Mouse (Mus musculus) gastrocnemius, postnatal 10 days (tissue): ENCODE measurements at regions not wholly inside any gene's neighbourhood (a gene's known extent, or its start where the extent isn't known, plus 50 kb on each side); places are given as distances from the start of the nearest gene placed in this dataset.
A peak's percentile ranks its signal among the peaks of the same experiment; 100 is the strongest.
"Not testable (repeated sequence)": the region's sequence is repeated elsewhere in the genome, so short reads cannot be mapped to it uniquely, and the experiment has no call there.

Source experiments
- DNase-seq: peaks from one replicate; pipeline ENCODE4 v3.0.0; 2021; ENCODE audit warnings: mixed read lengths

- not testable (repeated sequence) for DNase-seq
Measured at GRCm38 (mm10) chr16:50774699-50775098, 183.7 kb upstream of the Ccdc54 start.

- DNase-seq = peak; percentile 17
Measured at GRCm38 (mm10) chr16:50766055-50766770, 175.3 kb upstream of the Ccdc54 start.

GRCm38 (mm10) chr16:50762096-50762495, 171.1 kb upstream of the Ccdc54 start:
- DNase-seq = no peak

GRCm38 (mm10) chr16:50759979-50760378, 169.0 kb upstream of the Ccdc54 start:
- DNase-seq = no peak

GRCm38 (mm10) chr16:50756696-50757095, 165.7 kb upstream of the Ccdc54 start:
- DNase-seq = peak; percentile 46

- DNase-seq = peak; percentile 29
Measured at GRCm38 (mm10) chr16:50753612-50754389, 162.8 kb upstream of the Ccdc54 start.

- no peak for DNase-seq
Measured at GRCm38 (mm10) chr16:50753046-50753445, 162.1 kb upstream of the Ccdc54 start.

- DNase-seq = no peak
Measured at GRCm38 (mm10) chr16:50752277-50752600, 161.3 kb upstream of the Ccdc54 start.

- no peak for DNase-seq
Measured at GRCm38 (mm10) chr16:50751495-50752276, 160.7 kb upstream of the Ccdc54 start.

- DNase-seq = no peak
Measured at GRCm38 (mm10) chr16:50747698-50748097, 156.7 kb upstream of the Ccdc54 start.

- no peak for DNase-seq
Measured at GRCm38 (mm10) chr16:50745723-50746122, 154.8 kb upstream of the Ccdc54 start.

GRCm38 (mm10) chr16:50737396-50737843, 146.5 kb upstream of the Ccdc54 start:
- DNase-seq = peak; percentile 15

GRCm38 (mm10) chr16:50736151-50737047, 145.4 kb upstream of the Ccdc54 start:
- DNase-seq = peak; percentile 91

GRCm38 (mm10) chr16:50733359-50733758, 142.4 kb upstream of the Ccdc54 start:
- no peak for DNase-seq

GRCm38 (mm10) chr16:50732082-50733006, 141.4 kb upstream of the Ccdc54 start:
- peak; percentile 88 for DNase-seq

- DNase-seq = no peak
Measured at GRCm38 (mm10) chr16:50729341-50729740, 138.4 kb upstream of the Ccdc54 start.

- no peak for DNase-seq
Measured at GRCm38 (mm10) chr16:50723144-50723543, 132.2 kb upstream of the Ccdc54 start.

- DNase-seq = no peak
Measured at GRCm38 (mm10) chr16:50717306-50718017, 126.5 kb upstream of the Ccdc54 start.

GRCm38 (mm10) chr16:50709727-50710126, 118.8 kb upstream of the Ccdc54 start:
- no peak for DNase-seq

GRCm38 (mm10) chr16:50707906-50708305, 117.0 kb upstream of the Ccdc54 start:
- no peak for DNase-seq
